Mouse (Mus musculus): ENCODE measurements around the gene Mecom.

- no peak for TF ChIP-seq CTCF (IDR thresholded peaks at IDR 0.05; ENCODE audit: low read depth, low read length)
- TF ChIP-seq POLR2A (IDR thresholded peaks at IDR 0.05; ENCODE audit: borderline replicate concordance, low read depth, low read length): no peak
Observed at GRCm38 (mm10) chr3:30139678-30140077, 408.1 kb downstream of the Mecom start.
